Mouse (Mus musculus) small intestine, adult 2 months (tissue): ENCODE data around the gene Magee1. TPM values are rescaled to one million over a fixed set of nuclear protein-coding genes. Genes with fewer than 3 reads are reported as not detected.
"Not testable (repeated sequence)": the region's sequence is repeated elsewhere in the genome, so short reads cannot be mapped to it uniquely, and the experiment has no call there.

Experiments used
- H3K27ac ChIP-seq: fragments of 200-500 bp; 2 replicates; pipeline ENCODE4 v1.5.1; 2012; ENCODE audit warnings: low read depth, low read length, control low read depth, inconsistent platforms; ENCODE audit not compliant: insufficient read depth
- H3K27me3 ChIP-seq: fragments of 200-500 bp; 2 replicates; pipeline ENCODE4 v1.6.1; 2012; ENCODE audit warnings: mild to moderate bottlenecking, moderate library complexity, low read length, inconsistent platforms; ENCODE audit not compliant: control insufficient read depth, insufficient read depth
- H3K36me3 ChIP-seq: fragments of 200-500 bp; 2 replicates; pipeline ENCODE4 v1.6.1; 2012; ENCODE audit warnings: mild to moderate bottlenecking, low read length, control low read depth, inconsistent platforms; ENCODE audit not compliant: control insufficient read depth, insufficient read depth
- H3K4me1 ChIP-seq: fragments of 200-500 bp; 2 replicates; pipeline ENCODE4 v1.6.1; 2012; ENCODE audit warnings: low read length, inconsistent platforms, mixed read lengths; ENCODE audit not compliant: control insufficient read depth, insufficient read depth, insufficient read length
- H3K4me3 ChIP-seq: fragments of 200-500 bp; 2 replicates; pipeline ENCODE4 v1.5.1; 2012; ENCODE audit warnings: low read depth, mild to moderate bottlenecking, control low read depth, inconsistent platforms, low read length, moderate library complexity
- CTCF ChIP-seq: fragments of 200-500 bp; IDR thresholded peaks from 2 replicates; pipeline ENCODE4 v1.5.1; 2012; ENCODE audit warnings: low read depth, mild to moderate bottlenecking, control low read depth, inconsistent platforms, low read length, moderate library complexity, mixed read lengths; ENCODE audit not compliant: insufficient replicate concordance, insufficient read length; ENCODE audit errors: extremely low read depth
- POLR2A ChIP-seq: fragments of 200-500 bp; IDR thresholded peaks from 2 replicates; pipeline ENCODE4 v1.6.1; 2012; ENCODE audit warnings: low read depth, mild to moderate bottlenecking, control low read depth, inconsistent platforms, low read length, moderate library complexity
- WGBS: fragments of 180-500 bp; shearing (Covaris S2); methylation state at CpG from one replicate; pipeline ENCODE4 v1.1.7; 2018; 5-methylcytosine and 5-hydroxymethylcytosine counted together
- polyA plus RNA-seq: library from polyadenylated mRNA; depleted of rRNA; stranded (reverse); fragments of >200 nt; gene quantifications from 2 replicates; pipeline ENCODE4 v1.2.3, GENCODE M21; 2012; rRNA removed

Gene Magee1
- polyA plus RNA-seq: 1.8 and 2.2 TPM in 2 replicates

GRCm38 (mm10) chrX:105120275-105121226 lies at the start of gene Magee1:
Gene Magee1, plus strand, starts transcription at chrX:105120378.
- WGBS: 14% methylated on average over 65 of the region's 65 CpGs
- Histone ChIP-seq H3K27ac (no peak within 1 kb of the TSS), H3K4me3 (peak within 1 kb of the TSS; percentile 95), H3K36me3 (no peaks in the 10 kb centered on the region), H3K4me1 (peaks cover 6% of the 10 kb centered on the region; the same call in 1 of the 2 replicates), H3K27me3 (no peaks in the 10 kb centered on the region)
- no peak for TF ChIP-seq POLR2A
- TF ChIP-seq CTCF: no peak

DNA sequence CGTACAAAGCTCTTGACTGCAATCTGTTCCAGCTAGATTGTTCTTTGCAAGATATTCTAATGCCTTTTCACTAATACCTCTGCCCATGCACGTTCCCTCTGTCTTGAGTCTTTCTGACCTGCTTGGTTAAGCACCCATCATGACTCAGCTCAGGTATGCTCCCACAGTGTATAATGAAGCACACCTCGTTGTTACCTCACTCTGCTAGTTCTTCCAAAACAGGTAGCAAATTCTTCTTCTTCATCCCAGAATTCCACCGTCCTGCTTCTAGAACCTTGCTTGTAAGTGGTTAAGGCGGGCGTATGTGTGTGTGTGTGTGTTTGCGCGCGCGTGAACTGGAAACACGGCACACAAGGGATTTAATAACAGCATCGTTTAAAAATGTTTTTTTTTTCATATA lies 41.0 kb upstream of the Magee1 start:
- no peaks in the 10 kb centered on the region for H3K4me1 ChIP-seq
- no peak overlapping the region for H3K27ac ChIP-seq
- peak overlapping the region; percentile 100 for H3K4me3 ChIP-seq
- peaks cover 3% of the 10 kb centered on the region; the same call in 1 of the 2 replicates for H3K36me3 ChIP-seq
- 2% methylated on average over 12 of the region's 12 CpGs for WGBS
- H3K27me3 ChIP-seq: no peaks in the 10 kb centered on the region
- TF ChIP-seq CTCF: no peak
- no peak for TF ChIP-seq POLR2A

DNA sequence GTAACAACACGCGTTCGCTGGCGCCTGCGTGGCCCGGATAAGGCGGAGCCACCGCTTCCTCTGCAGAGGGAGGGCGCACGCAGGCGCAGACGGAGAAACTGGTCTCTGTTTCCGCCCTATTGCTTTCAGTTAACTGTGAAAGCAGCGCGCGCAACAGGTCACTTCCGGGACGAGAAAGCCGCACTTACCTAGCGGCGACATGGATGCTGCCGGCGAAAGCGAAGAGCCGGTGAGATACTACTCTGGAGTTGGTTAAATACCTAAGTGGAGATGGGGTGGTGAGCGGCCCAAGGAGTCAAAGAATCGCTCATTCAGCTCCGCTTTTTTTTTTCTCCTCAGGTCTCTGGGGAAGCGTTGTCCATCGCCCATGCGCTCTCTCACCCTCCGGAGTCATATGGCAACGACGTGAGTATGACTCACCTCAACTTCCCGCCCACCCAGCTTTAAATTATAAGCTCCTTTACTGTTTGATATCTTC lies 40.5 kb upstream of the Magee1 start, which contains the start of gene Pbdc1:
Gene Pbdc1 (plus strand): TSS at position 142 of the 478 bp plus-strand sequence.
- WGBS: 3% methylated on average over 35 of the region's 35 CpGs
- H3K27ac ChIP-seq: peak within 1 kb of the TSS; percentile 59; the same call in 1 of the 2 replicates
- H3K27me3 ChIP-seq: no peaks in the 10 kb centered on the region
- H3K4me1 ChIP-seq: no peaks in the 10 kb centered on the region
- peak within 1 kb of the TSS; percentile 100 for H3K4me3 ChIP-seq
- peaks cover 5% of the 10 kb centered on the region; the same call in 1 of the 2 replicates for H3K36me3 ChIP-seq
- TF ChIP-seq CTCF (no peak), POLR2A (no peak)

- Histone ChIP-seq H3K4me3 (peak overlapping the region; percentile 100), H3K36me3 (peaks cover 5% of the 10 kb centered on the region; the same call in 1 of the 2 replicates), H3K27me3 (no peaks in the 10 kb centered on the region), H3K27ac (no peak overlapping the region), H3K4me1 (no peaks in the 10 kb centered on the region)
- no peak for TF ChIP-seq CTCF
- no peak for TF ChIP-seq POLR2A
- WGBS: 1% methylated on average over 8 of the region's 8 CpGs
These were observed 40.1 kb upstream of the Magee1 start for GRCm38 (mm10) chrX:105080096-105080495.

GRCm38 (mm10) chrX:105083013-105083412 lies 37.2 kb upstream of the Magee1 start:
- WGBS: 79% methylated on average over 7 of the region's 7 CpGs
- not testable (repeated sequence) for H3K27ac ChIP-seq, H3K4me3 ChIP-seq, H3K36me3 ChIP-seq, H3K27me3 ChIP-seq, H3K4me1 ChIP-seq

GRCm38 (mm10) chrX:105104175-105104574 lies 16.0 kb upstream of the Magee1 start:
- WGBS: 37% methylated on average over 5 of the region's 5 CpGs
- H3K36me3 ChIP-seq: no peaks in the 10 kb centered on the region
- no peak overlapping the region for H3K27ac ChIP-seq
- TF ChIP-seq POLR2A (no peak), CTCF (peak; percentile 9; the same call in 1 of the 2 replicates)
- H3K4me3 ChIP-seq: no peak overlapping the region
- H3K27me3 ChIP-seq: no peaks in the 10 kb centered on the region
- no peaks in the 10 kb centered on the region for H3K4me1 ChIP-seq

DNA sequence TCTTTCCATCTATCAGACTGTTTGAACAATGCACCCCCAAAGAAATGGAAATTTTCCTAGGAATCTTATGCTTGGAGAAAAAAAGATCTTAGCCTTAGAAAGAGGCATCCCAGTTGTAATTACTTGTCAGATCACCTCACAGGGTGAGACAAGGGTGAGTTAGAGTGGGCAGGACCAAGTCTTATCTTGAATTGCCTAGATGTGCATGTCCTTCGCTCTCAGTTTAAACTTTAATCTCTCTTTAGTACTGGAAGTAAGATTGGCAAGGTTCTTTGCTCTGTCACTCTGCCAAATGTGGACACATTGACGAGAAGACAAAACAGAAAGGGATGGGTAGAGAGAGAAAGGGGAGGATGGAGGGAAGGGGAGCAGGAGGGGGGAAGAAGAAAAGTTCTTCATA lies 5.2 kb upstream of the Magee1 start:
- no peaks in the 10 kb centered on the region for H3K4me1 ChIP-seq
- H3K4me3 ChIP-seq: no peak overlapping the region
- H3K27ac ChIP-seq: no peak overlapping the region
- no peak for TF ChIP-seq CTCF
- no peak for TF ChIP-seq POLR2A
- 22% methylated on average over 2 of the region's 2 CpGs for WGBS
- H3K36me3 ChIP-seq: no peaks in the 10 kb centered on the region
- no peaks in the 10 kb centered on the region for H3K27me3 ChIP-seq
